Mouse (Mus musculus): ENCODE data around the gene Fam206a. TPM values are rescaled to one million over a fixed set of nuclear protein-coding genes. Genes with fewer than 3 reads are reported as not detected.

Fam206a gene
- total and polyA plus RNA-seq, 2 experiments = 0.92 to 1.1 TPM

- no peak overlapping the region for H3K4me3 ChIP-seq (ENCODE audit: insufficient read depth, low read depth, low read length)
- H3K36me3 ChIP-seq (ENCODE audit: control insufficient read depth, insufficient read depth, low read length) = no peaks in the 10 kb centered on the region
- DNase-seq (ENCODE audit: extremely low read depth, low read depth, low spot score) = peak; percentile 8
- H3K4me1 ChIP-seq (ENCODE audit: control insufficient read depth, insufficient read depth, low read length) = no peaks in the 10 kb centered on the region
- no peaks in the 10 kb centered on the region for H3K79me2 ChIP-seq (ENCODE audit: control insufficient read depth, insufficient read depth, low read length)
- 0 out of 2 replicates have a peak overlapping the region, but pooled peaks have one; percentile 5 for H3K27ac ChIP-seq (replicated peaks; ENCODE audit: insufficient read depth, low read depth, low read length)
- 70% methylated on average over 13 of the region's 13 CpGs for WGBS
- TF ChIP-seq CTCF (IDR thresholded peaks at IDR 0.05; ENCODE audit: low read depth, low read length) = no peak
- no peak for TF ChIP-seq POLR2A (IDR thresholded peaks at IDR 0.05; ENCODE audit: extremely low read depth, insufficient read depth, low read length)
- no peaks in the 10 kb centered on the region for H3K27me3 ChIP-seq (ENCODE audit: control insufficient read depth, insufficient read depth, low read length)
- no peak overlapping the region for H3K9ac ChIP-seq (ENCODE audit: low read depth, low read length)
These were observed 29.0 kb downstream of the Fam206a start for GRCm38 (mm10) chr4:56831013-56831609.

GRCm38 (mm10) chr4:56831998-56832397 lies 29.9 kb downstream of the Fam206a start:
- no peaks in the 10 kb centered on the region for H3K79me2 ChIP-seq (ENCODE audit: control insufficient read depth, insufficient read depth, low read length)
- H3K4me1 ChIP-seq (ENCODE audit: control insufficient read depth, insufficient read depth, low read length) = no peaks in the 10 kb centered on the region
- 80% methylated on average over 7 of the region's 7 CpGs for WGBS
- no peak for TF ChIP-seq POLR2A (IDR thresholded peaks at IDR 0.05; ENCODE audit: extremely low read depth, insufficient read depth, low read length)
- TF ChIP-seq CTCF (IDR thresholded peaks at IDR 0.05; ENCODE audit: low read depth, low read length) = no peak
- no peaks in the 10 kb centered on the region for H3K36me3 ChIP-seq (ENCODE audit: control insufficient read depth, insufficient read depth, low read length)
- H3K27me3 ChIP-seq (ENCODE audit: control insufficient read depth, insufficient read depth, low read length) = no peaks in the 10 kb centered on the region
- no peak for DNase-seq (ENCODE audit: extremely low read depth, low read depth, low spot score)
- no peak overlapping the region for H3K9ac ChIP-seq (ENCODE audit: low read depth, low read length)
- no peak overlapping the region for H3K27ac ChIP-seq (replicated peaks; ENCODE audit: insufficient read depth, low read depth, low read length)
- no peak overlapping the region for H3K4me3 ChIP-seq (ENCODE audit: insufficient read depth, low read depth, low read length)

GRCm38 (mm10) chr4:56837661-56838060 lies 35.5 kb downstream of the Fam206a start:
- Histone ChIP-seq H3K4me3 (ENCODE audit: insufficient read depth, low read depth, low read length) (no peak overlapping the region), H3K36me3 (ENCODE audit: control insufficient read depth, insufficient read depth, low read length) (no peaks in the 10 kb centered on the region), H3K79me2 (ENCODE audit: control insufficient read depth, insufficient read depth, low read length) (no peaks in the 10 kb centered on the region), H3K27ac (replicated peaks; ENCODE audit: insufficient read depth, low read depth, low read length) (no peak overlapping the region), H3K27me3 (ENCODE audit: control insufficient read depth, insufficient read depth, low read length) (no peaks in the 10 kb centered on the region), H3K9ac (ENCODE audit: low read depth, low read length) (no peak overlapping the region), H3K4me1 (ENCODE audit: control insufficient read depth, insufficient read depth, low read length) (peaks cover 1% of the 10 kb centered on the region; the same call in 1 of the 2 replicates)
- no peak for DNase-seq (ENCODE audit: extremely low read depth, low read depth, low spot score)
- TF ChIP-seq CTCF (IDR thresholded peaks at IDR 0.05; ENCODE audit: low read depth, low read length) (no peak), POLR2A (IDR thresholded peaks at IDR 0.05; ENCODE audit: extremely low read depth, insufficient read depth, low read length) (no peak)
- WGBS = 92% methylated on average over 6 of the region's 6 CpGs

GRCm38 (mm10) chr4:56840297-56840696 lies 38.2 kb downstream of the Fam206a start:
- WGBS = 82% methylated on average over 3 of the region's 3 CpGs
- no peaks in the 10 kb centered on the region for H3K79me2 ChIP-seq (ENCODE audit: control insufficient read depth, insufficient read depth, low read length)
- peak; percentile 12 for DNase-seq (ENCODE audit: extremely low read depth, low read depth, low spot score)
- H3K9ac ChIP-seq (ENCODE audit: low read depth, low read length) = no peak overlapping the region
- H3K4me3 ChIP-seq (ENCODE audit: insufficient read depth, low read depth, low read length) = no peak overlapping the region
- H3K27me3 ChIP-seq (ENCODE audit: control insufficient read depth, insufficient read depth, low read length) = no peaks in the 10 kb centered on the region
- no peaks in the 10 kb centered on the region for H3K36me3 ChIP-seq (ENCODE audit: control insufficient read depth, insufficient read depth, low read length)
- peaks cover 2% of the 10 kb centered on the region; the same call in 1 of the 2 replicates for H3K4me1 ChIP-seq (ENCODE audit: control insufficient read depth, insufficient read depth, low read length)
- no peak for TF ChIP-seq POLR2A (IDR thresholded peaks at IDR 0.05; ENCODE audit: extremely low read depth, insufficient read depth, low read length)
- no peak for TF ChIP-seq CTCF (IDR thresholded peaks at IDR 0.05; ENCODE audit: low read depth, low read length)
- H3K27ac ChIP-seq (replicated peaks; ENCODE audit: insufficient read depth, low read depth, low read length) = no peak overlapping the region

- Histone ChIP-seq H3K36me3 (ENCODE audit: control insufficient read depth, insufficient read depth, low read length) (no peaks in the 10 kb centered on the region), H3K27ac (replicated peaks; ENCODE audit: insufficient read depth, low read depth, low read length) (peak overlapping the region; percentile 55), H3K4me3 (ENCODE audit: insufficient read depth, low read depth, low read length) (no peak overlapping the region), H3K79me2 (ENCODE audit: control insufficient read depth, insufficient read depth, low read length) (no peaks in the 10 kb centered on the region), H3K27me3 (ENCODE audit: control insufficient read depth, insufficient read depth, low read length) (no peaks in the 10 kb centered on the region), H3K9ac (ENCODE audit: low read depth, low read length) (no peak overlapping the region), H3K4me1 (ENCODE audit: control insufficient read depth, insufficient read depth, low read length) (peaks cover 2% of the 10 kb centered on the region; the same call in 1 of the 2 replicates)
- TF ChIP-seq CTCF (IDR thresholded peaks at IDR 0.05; ENCODE audit: low read depth, low read length) (no peak), POLR2A (IDR thresholded peaks at IDR 0.05; ENCODE audit: extremely low read depth, insufficient read depth, low read length) (no peak)
- 82% methylated on average over 7 of the region's 7 CpGs for WGBS
- DNase-seq (ENCODE audit: extremely low read depth, low read depth, low spot score) = no peak
These were observed 40.4 kb downstream of the Fam206a start for GRCm38 (mm10) chr4:56842501-56842900.

- Histone ChIP-seq H3K4me1 (ENCODE audit: control insufficient read depth, insufficient read depth, low read length) (peaks cover 2% of the 10 kb centered on the region; the same call in 1 of the 2 replicates), H3K79me2 (ENCODE audit: control insufficient read depth, insufficient read depth, low read length) (no peaks in the 10 kb centered on the region), H3K27ac (replicated peaks; ENCODE audit: insufficient read depth, low read depth, low read length) (no peak overlapping the region), H3K27me3 (ENCODE audit: control insufficient read depth, insufficient read depth, low read length) (no peaks in the 10 kb centered on the region), H3K36me3 (ENCODE audit: control insufficient read depth, insufficient read depth, low read length) (no peaks in the 10 kb centered on the region), H3K4me3 (ENCODE audit: insufficient read depth, low read depth, low read length) (no peak overlapping the region), H3K9ac (ENCODE audit: low read depth, low read length) (no peak overlapping the region)
- TF ChIP-seq POLR2A (IDR thresholded peaks at IDR 0.05; ENCODE audit: extremely low read depth, insufficient read depth, low read length) (no peak), CTCF (IDR thresholded peaks at IDR 0.05; ENCODE audit: low read depth, low read length) (0 out of 2 replicates have a peak, but pooled peaks have one; percentile 18)
- DNase-seq (ENCODE audit: extremely low read depth, low read depth, low spot score) = no peak
- WGBS = 96% methylated on average over 2 of the region's 2 CpGs
These were observed 41.8 kb downstream of the Fam206a start for GRCm38 (mm10) chr4:56843963-56844362.
